Mouse (Mus musculus) embryonic facial prominence, embryonic 14.5 days (tissue): Measurements from ENCODE around the gene Ccna2. TPM values are rescaled to one million over a fixed set of nuclear protein-coding genes. Genes with fewer than 3 reads are reported as not detected.
"Not testable (repeated sequence)": the region's sequence is repeated elsewhere in the genome, so short reads cannot be mapped to it uniquely, and the experiment has no call there.

Source experiments
- ATAC-seq: fragments of 200-750 bp; cut with Nextera tagmentation; 2 replicates; pipeline ENCODE4 v1.8.0; 2017; ENCODE audit warnings: low read depth, moderate number of reproducible peaks, moderate TSS enrichment
- DNase-seq: peaks from one replicate; pipeline ENCODE4 v3.0.0-alpha.2; 2015; ENCODE audit warnings: low spot score
- H3K27ac ChIP-seq: fragments of 300-500 bp; sonication (generic); replicated peaks from 2 replicates; pipeline ENCODE4 v1.5.1; 2014; ENCODE audit warnings: low read depth, mild to moderate bottlenecking, low read length, moderate library complexity
- H3K27me3 ChIP-seq: fragments of 300-500 bp; sonication (generic); replicated peaks from 2 replicates; pipeline ENCODE4 v1.6.1; 2014; ENCODE audit warnings: low read length; ENCODE audit not compliant: control insufficient read depth, insufficient read depth
- H3K36me3 ChIP-seq: fragments of 300-500 bp; sonication (generic); 2 replicates; pipeline ENCODE4 v1.6.1; 2014; ENCODE audit warnings: low read length, mixed read lengths; ENCODE audit not compliant: control insufficient read depth, insufficient read depth
- H3K4me1 ChIP-seq: fragments of 300-500 bp; sonication (generic); 2 replicates; pipeline ENCODE4 v1.6.1; 2014; ENCODE audit warnings: antibody characterized with exemption, low read length; ENCODE audit not compliant: control insufficient read depth, insufficient read depth
- H3K4me2 ChIP-seq: fragments of 300-500 bp; sonication (generic); 2 replicates; pipeline ENCODE4 v1.6.1; 2014; ENCODE audit warnings: low read depth, mild to moderate bottlenecking, low read length, moderate library complexity, mixed read lengths
- H3K4me3 ChIP-seq: fragments of 300-500 bp; sonication (generic); 2 replicates; pipeline ENCODE4 v1.5.1; 2014; ENCODE audit warnings: low read depth, mild to moderate bottlenecking, low read length
- H3K9ac ChIP-seq: fragments of 300-500 bp; sonication (generic); 2 replicates; pipeline ENCODE4 v1.6.1; 2014; ENCODE audit warnings: low read depth, mild to moderate bottlenecking, low read length, moderate library complexity, mixed read lengths
- H3K9me3 ChIP-seq: fragments of 300-500 bp; sonication (generic); 2 replicates; pipeline ENCODE4 v1.6.1; 2016; ENCODE audit warnings: low read length; ENCODE audit not compliant: control insufficient read depth
- WGBS: fragments of 180-500 bp; shearing (Covaris S2); extraction: QIAGEN DNeasy Blood & Tissue Kit; methylation state at CpG from one replicate; pipeline ENCODE4 v1.1.7; 2014; 5-methylcytosine and 5-hydroxymethylcytosine counted together
- polyA plus RNA-seq: library from polyadenylated mRNA; unstranded; fragments of >200 nt; fragmentation: Nextera tagmentation; extraction: Ambion mirVana; gene quantifications from 2 replicates; pipeline ENCODE4 v1.2.1, GENCODE M21; 2014

The Ccna2 gene
- 159 and 177 TPM in 2 replicates for polyA plus RNA-seq

- Histone ChIP-seq H3K36me3 (peaks cover 33% of the 10 kb centered on the region), H3K4me1 (peaks cover 12% of the 10 kb centered on the region; the same call in 1 of the 2 replicates), H3K4me2 (peak within 1 kb of the TSS; percentile 77), H3K9me3 (no peaks in the 10 kb centered on the region), H3K27me3 (no peaks in the 10 kb centered on the region), H3K4me3 (peak within 1 kb of the TSS; percentile 70), H3K27ac (peak within 1 kb of the TSS; percentile 76), H3K9ac (peak within 1 kb of the TSS; percentile 85)
- ATAC-seq (peak; percentile 100), DNase-seq (peak; percentile 99)
- WGBS, result 0% methylated on average over 31 of the region's 60 CpGs
Observed at GRCm38 (mm10) chr3:36571827-36572378, at the start of gene Ccna2. Gene Ccna2, minus strand, starts transcription at chr3:36572150.

GRCm38 (mm10) chr3:36618181-36618580 lies 46.2 kb upstream of the Ccna2 start:
- H3K9ac ChIP-seq, result no peak overlapping the region
- no peaks in the 10 kb centered on the region for H3K9me3 ChIP-seq
- ATAC-seq, result no peak
- H3K27ac ChIP-seq, result no peak overlapping the region
- no peak for DNase-seq
- H3K4me2 ChIP-seq, result no peak overlapping the region
- no peaks in the 10 kb centered on the region for H3K4me1 ChIP-seq
- no peak overlapping the region for H3K4me3 ChIP-seq
- no peaks in the 10 kb centered on the region for H3K27me3 ChIP-seq
- WGBS, result 60% methylated on average over 7 of the region's 7 CpGs
- no peaks in the 10 kb centered on the region for H3K36me3 ChIP-seq

- Histone ChIP-seq H3K27ac (no peak overlapping the region), H3K9me3 (no peaks in the 10 kb centered on the region), H3K4me1 (0 out of 2 replicates have a peak, but pooled peaks cover 2% of the 10 kb centered on the region), H3K27me3 (no peaks in the 10 kb centered on the region), H3K4me2 (peak overlapping the region; percentile 74), H3K4me3 (peak overlapping the region; percentile 78; the same call in 1 of the 2 replicates), H3K9ac (no peak overlapping the region), H3K36me3 (peaks cover 5% of the 10 kb centered on the region; the same call in 1 of the 2 replicates)
- 62% methylated on average over 5 of the region's 5 CpGs for WGBS
- no peak for ATAC-seq
- DNase-seq, result no peak
Observed at GRCm38 (mm10) chr3:36613908-36614255, 41.9 kb upstream of the Ccna2 start.

GRCm38 (mm10) chr3:36613202-36613907 lies 41.4 kb upstream of the Ccna2 start, which contains the start of gene Bbs7:
Gene Bbs7, minus strand, starts transcription at chr3:36613477.
- Histone ChIP-seq H3K4me1 (0 out of 2 replicates have a peak, but pooled peaks cover 2% of the 10 kb centered on the region), H3K4me3 (peak within 1 kb of the TSS; percentile 78), H3K9me3 (no peaks in the 10 kb centered on the region), H3K36me3 (peaks cover 5% of the 10 kb centered on the region; the same call in 1 of the 2 replicates), H3K4me2 (peak within 1 kb of the TSS; percentile 74), H3K27ac (no peak within 1 kb of the TSS; the same call in 1 of the 2 replicates), H3K9ac (peak within 1 kb of the TSS; percentile 83), H3K27me3 (no peaks in the 10 kb centered on the region)
- DNase-seq (peak; percentile 99), ATAC-seq (peak; percentile 99)
- WGBS, result 4% methylated on average over 32 of the region's 38 CpGs

GRCm38 (mm10) chr3:36612687-36613086 lies 40.7 kb upstream of the Ccna2 start:
- H3K27me3 ChIP-seq, result no peaks in the 10 kb centered on the region
- H3K36me3 ChIP-seq, result peaks cover 5% of the 10 kb centered on the region; the same call in 1 of the 2 replicates
- DNase-seq (peak; percentile 12), ATAC-seq (peak; percentile 28; the same call in 1 of the 2 replicates)
- no peaks in the 10 kb centered on the region for H3K9me3 ChIP-seq
- peak overlapping the region; percentile 74 for H3K4me2 ChIP-seq
- 3% methylated on average over 6 of the region's 6 CpGs for WGBS
- peak overlapping the region; percentile 83 for H3K9ac ChIP-seq
- no peak overlapping the region; the same call in 1 of the 2 replicates for H3K27ac ChIP-seq
- peak overlapping the region; percentile 78 for H3K4me3 ChIP-seq
- H3K4me1 ChIP-seq, result 0 out of 2 replicates have a peak, but pooled peaks cover 2% of the 10 kb centered on the region

- Histone ChIP-seq H3K27ac (no peak overlapping the region), H3K4me1 (no peaks in the 10 kb centered on the region), H3K27me3 (no peaks in the 10 kb centered on the region), H3K4me3 (no peak overlapping the region), H3K9me3 (no peaks in the 10 kb centered on the region), H3K9ac (no peak overlapping the region), H3K36me3 (peaks cover 5% of the 10 kb centered on the region; the same call in 1 of the 2 replicates), H3K4me2 (no peak overlapping the region)
- no peak for ATAC-seq
- DNase-seq, result no peak
- 80% methylated on average over 7 of the region's 7 CpGs for WGBS
Observed at GRCm38 (mm10) chr3:36605894-36606783, 34.2 kb upstream of the Ccna2 start.

GRCm38 (mm10) chr3:36599773-36600172 lies 27.8 kb upstream of the Ccna2 start:
- not testable (repeated sequence) for ATAC-seq, H3K4me3 ChIP-seq, H3K27me3 ChIP-seq, H3K9ac ChIP-seq, H3K27ac ChIP-seq, H3K4me1 ChIP-seq, H3K4me2 ChIP-seq, H3K36me3 ChIP-seq, DNase-seq, H3K9me3 ChIP-seq
- WGBS, result 90% methylated on average over 8 of the region's 9 CpGs

DNA sequence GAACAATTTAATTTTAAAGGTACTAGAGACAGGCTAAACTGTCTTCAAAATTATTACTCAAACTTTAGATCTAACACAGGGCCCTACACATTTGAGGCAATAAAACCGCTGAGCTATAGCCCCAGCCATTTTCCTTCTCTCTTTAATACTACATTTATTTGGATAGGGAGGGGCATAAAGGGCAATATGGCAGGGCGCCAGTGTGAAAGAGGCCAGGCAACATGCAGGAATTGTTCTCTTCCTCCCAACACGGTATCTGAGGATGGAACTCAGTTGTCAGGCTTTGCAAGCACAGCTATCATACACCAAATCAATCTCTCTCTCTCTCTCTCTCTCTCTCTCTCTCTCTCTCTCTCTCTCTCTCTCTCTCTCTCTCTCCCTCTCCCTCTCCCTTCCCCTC lies 26.9 kb upstream of the Ccna2 start:
- Histone ChIP-seq H3K36me3 (peaks cover 6% of the 10 kb centered on the region; the same call in 1 of the 2 replicates), H3K4me1 (no peaks in the 10 kb centered on the region), H3K27ac (no peak overlapping the region), H3K4me2 (no peak overlapping the region), H3K9me3 (no peaks in the 10 kb centered on the region), H3K9ac (no peak overlapping the region), H3K4me3 (no peak overlapping the region), H3K27me3 (no peaks in the 10 kb centered on the region)
- ATAC-seq (no peak), DNase-seq (no peak)
- WGBS, result 77% methylated on average over 3 of the region's 3 CpGs
